Mouse (Mus musculus): ENCODE results near the gene Gnat1. TPM values are rescaled to one million over a fixed set of nuclear protein-coding genes. Genes with fewer than 3 reads are reported as not detected.

Gnat1 gene
- 1.3 and 2.7 TPM in 2 replicates for polyA plus RNA-seq (2015; fragmentation: Nextera tagmentation; extraction: Ambion mirVana)

DNA sequence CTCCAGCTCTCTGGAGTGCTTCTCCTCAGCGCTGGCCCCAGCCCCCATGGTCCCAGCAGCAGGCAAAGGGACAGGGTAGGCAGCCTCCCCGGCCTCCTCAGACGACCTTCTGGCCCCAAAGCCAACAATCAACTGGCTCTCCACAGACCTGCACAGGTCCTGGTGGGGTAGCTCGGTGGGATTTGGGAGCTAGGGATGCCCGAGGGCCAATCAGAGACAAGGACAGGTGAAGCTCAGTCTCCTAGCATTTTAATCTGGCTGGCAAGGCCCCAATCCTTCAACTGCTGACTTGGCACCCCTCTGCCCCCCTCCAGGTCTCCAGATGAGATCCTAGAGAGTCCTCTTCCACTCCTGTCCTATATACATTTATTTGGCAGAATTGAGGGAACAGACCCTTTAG is at the start of gene Gnat1:
Gene Gnat1 (minus strand): TSS at position 212 of the 400 bp plus-strand sequence.
- Histone ChIP-seq H3K9me3 (ENCODE audit: control insufficient read depth, low read length) (no peaks in the 10 kb centered on the region), H3K4me1 (ENCODE audit: control insufficient read depth, insufficient read depth, low read depth, low read length) (peaks cover 8% of the 10 kb centered on the region), H3K36me3 (ENCODE audit: control insufficient read depth, insufficient read depth, low read length) (peaks cover 17% of the 10 kb centered on the region; the same call in 1 of the 2 replicates), H3K4me3 (ENCODE audit: low read length) (no peak within 1 kb of the TSS), H3K4me2 (ENCODE audit: low read length) (no peak within 1 kb of the TSS), H3K9ac (ENCODE audit: low read depth, low read length) (peak within 1 kb of the TSS; percentile 17; the same call in 1 of the 2 replicates), H3K27me3 (replicated peaks; ENCODE audit: control insufficient read depth, insufficient read depth, low read length) (peaks cover 16% of the 10 kb centered on the region), H3K27ac (ENCODE audit: low read depth, low read length) (no peak within 1 kb of the TSS)
- 53% methylated on average over 5 of the region's 5 CpGs for WGBS
- no peak for ATAC-seq

- WGBS, result 65% methylated on average over 6 of the region's 6 CpGs
- H3K9me3 ChIP-seq (ENCODE audit: control insufficient read depth, low read length), result no peaks in the 10 kb centered on the region
- no peaks in the 10 kb centered on the region for H3K27me3 ChIP-seq (replicated peaks; ENCODE audit: control insufficient read depth, insufficient read depth, low read length)
- peaks cover 33% of the 10 kb centered on the region for H3K4me1 ChIP-seq (ENCODE audit: control insufficient read depth, insufficient read depth, low read depth, low read length)
- H3K36me3 ChIP-seq (ENCODE audit: control insufficient read depth, insufficient read depth, low read length), result no peaks in the 10 kb centered on the region
- H3K4me2 ChIP-seq (ENCODE audit: low read length), result no peak overlapping the region
- H3K27ac ChIP-seq (ENCODE audit: low read depth, low read length), result peak overlapping the region; percentile 37; the same call in 1 of the 2 replicates
- H3K4me3 ChIP-seq (ENCODE audit: low read length), result no peak overlapping the region
- no peak for ATAC-seq
- no peak overlapping the region for H3K9ac ChIP-seq (ENCODE audit: low read depth, low read length)
These were observed 49.6 kb upstream of the Gnat1 start for GRCm38 (mm10) chr9:107728919-107729670.

- Histone ChIP-seq H3K9me3 (ENCODE audit: control insufficient read depth, low read length) (no peaks in the 10 kb centered on the region), H3K4me1 (ENCODE audit: control insufficient read depth, insufficient read depth, low read depth, low read length) (peaks cover 49% of the 10 kb centered on the region), H3K4me2 (ENCODE audit: low read length) (no peak overlapping the region), H3K4me3 (ENCODE audit: low read length) (no peak overlapping the region), H3K36me3 (ENCODE audit: control insufficient read depth, insufficient read depth, low read length) (no peaks in the 10 kb centered on the region), H3K27me3 (replicated peaks; ENCODE audit: control insufficient read depth, insufficient read depth, low read length) (no peaks in the 10 kb centered on the region), H3K27ac (ENCODE audit: low read depth, low read length) (0 out of 2 replicates have a peak overlapping the region, but pooled peaks have one; percentile 15), H3K9ac (ENCODE audit: low read depth, low read length) (no peak overlapping the region)
- 52% methylated on average over 3 of the region's 3 CpGs for WGBS
- ATAC-seq, result no peak
These were observed 47.5 kb upstream of the Gnat1 start for GRCm38 (mm10) chr9:107727041-107727440.

DNA sequence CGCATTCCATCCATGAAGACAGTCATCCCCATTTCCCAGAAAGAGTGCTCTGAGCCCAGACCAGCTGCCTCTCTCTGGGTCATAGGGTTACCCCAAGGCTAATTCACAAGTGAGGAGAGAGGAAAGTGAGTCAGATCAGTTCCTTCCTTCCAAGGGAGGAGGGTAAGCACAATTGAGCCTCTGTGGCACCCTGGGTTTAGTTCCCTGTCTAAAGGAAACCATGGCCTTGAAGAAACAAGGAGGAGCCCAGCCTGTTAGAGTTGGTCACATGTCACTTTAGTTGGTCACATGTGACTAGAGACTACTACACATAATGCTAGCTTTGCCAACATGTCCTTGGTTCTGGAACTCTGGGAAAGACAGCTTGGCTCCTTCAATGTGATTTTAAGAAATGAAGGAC is 45.3 kb upstream of the Gnat1 start:
- H3K4me2 ChIP-seq (ENCODE audit: low read length), result no peak overlapping the region
- H3K9me3 ChIP-seq (ENCODE audit: control insufficient read depth, low read length), result no peaks in the 10 kb centered on the region
- no peak overlapping the region for H3K9ac ChIP-seq (ENCODE audit: low read depth, low read length)
- peaks cover 38% of the 10 kb centered on the region for H3K4me1 ChIP-seq (ENCODE audit: control insufficient read depth, insufficient read depth, low read depth, low read length)
- WGBS, result 100% methylated on average over 1 of the region's 1 CpGs
- ATAC-seq, result no peak
- H3K27me3 ChIP-seq (replicated peaks; ENCODE audit: control insufficient read depth, insufficient read depth, low read length), result no peaks in the 10 kb centered on the region
- H3K4me3 ChIP-seq (ENCODE audit: low read length), result no peak overlapping the region
- H3K36me3 ChIP-seq (ENCODE audit: control insufficient read depth, insufficient read depth, low read length), result no peaks in the 10 kb centered on the region
- no peak overlapping the region for H3K27ac ChIP-seq (ENCODE audit: low read depth, low read length)

- H3K36me3 ChIP-seq (ENCODE audit: control insufficient read depth, insufficient read depth, low read length), result no peaks in the 10 kb centered on the region
- peak overlapping the region; percentile 46; the same call in 1 of the 2 replicates for H3K27ac ChIP-seq (ENCODE audit: low read depth, low read length)
- H3K9me3 ChIP-seq (ENCODE audit: control insufficient read depth, low read length), result no peaks in the 10 kb centered on the region
- H3K9ac ChIP-seq (ENCODE audit: low read depth, low read length), result peak overlapping the region; percentile 37; the same call in 1 of the 2 replicates
- peak overlapping the region; percentile 18; the same call in 1 of the 2 replicates for H3K4me2 ChIP-seq (ENCODE audit: low read length)
- 9% methylated on average over 11 of the region's 11 CpGs for WGBS
- no peak overlapping the region for H3K4me3 ChIP-seq (ENCODE audit: low read length)
- H3K27me3 ChIP-seq (replicated peaks; ENCODE audit: control insufficient read depth, insufficient read depth, low read length), result no peaks in the 10 kb centered on the region
- peaks cover 30% of the 10 kb centered on the region for H3K4me1 ChIP-seq (ENCODE audit: control insufficient read depth, insufficient read depth, low read depth, low read length)
- ATAC-seq, result peak; percentile 64
These were observed 44.5 kb upstream of the Gnat1 start for GRCm38 (mm10) chr9:107723794-107724531.

DNA sequence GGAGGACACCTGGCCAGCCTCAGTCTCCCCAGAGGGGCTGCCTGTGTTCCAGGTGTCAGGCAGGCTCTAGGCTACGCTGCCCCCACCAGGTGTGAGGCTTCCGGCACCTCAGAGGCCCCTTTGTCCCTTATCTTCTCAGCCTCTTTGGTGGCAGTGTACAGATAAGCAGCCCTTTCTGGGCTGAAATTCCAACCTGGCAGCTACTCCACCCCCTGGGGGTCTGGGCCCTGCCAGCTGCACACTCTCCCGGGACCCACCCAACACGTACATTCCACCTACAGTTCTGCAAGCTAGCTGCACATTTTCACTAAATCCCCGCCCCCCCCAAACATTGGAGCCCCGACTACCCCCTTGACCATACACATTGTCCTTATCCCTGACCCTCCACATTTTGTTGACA is 43.8 kb upstream of the Gnat1 start:
- Histone ChIP-seq H3K4me1 (ENCODE audit: control insufficient read depth, insufficient read depth, low read depth, low read length) (peaks cover 26% of the 10 kb centered on the region), H3K27me3 (replicated peaks; ENCODE audit: control insufficient read depth, insufficient read depth, low read length) (no peaks in the 10 kb centered on the region), H3K36me3 (ENCODE audit: control insufficient read depth, insufficient read depth, low read length) (no peaks in the 10 kb centered on the region), H3K9me3 (ENCODE audit: control insufficient read depth, low read length) (no peaks in the 10 kb centered on the region), H3K4me2 (ENCODE audit: low read length) (peak overlapping the region; percentile 18; the same call in 1 of the 2 replicates), H3K9ac (ENCODE audit: low read depth, low read length) (peak overlapping the region; percentile 37), H3K4me3 (ENCODE audit: low read length) (no peak overlapping the region), H3K27ac (ENCODE audit: low read depth, low read length) (peak overlapping the region; percentile 46)
- WGBS, result 23% methylated on average over 6 of the region's 6 CpGs
- ATAC-seq, result peak; percentile 34

DNA sequence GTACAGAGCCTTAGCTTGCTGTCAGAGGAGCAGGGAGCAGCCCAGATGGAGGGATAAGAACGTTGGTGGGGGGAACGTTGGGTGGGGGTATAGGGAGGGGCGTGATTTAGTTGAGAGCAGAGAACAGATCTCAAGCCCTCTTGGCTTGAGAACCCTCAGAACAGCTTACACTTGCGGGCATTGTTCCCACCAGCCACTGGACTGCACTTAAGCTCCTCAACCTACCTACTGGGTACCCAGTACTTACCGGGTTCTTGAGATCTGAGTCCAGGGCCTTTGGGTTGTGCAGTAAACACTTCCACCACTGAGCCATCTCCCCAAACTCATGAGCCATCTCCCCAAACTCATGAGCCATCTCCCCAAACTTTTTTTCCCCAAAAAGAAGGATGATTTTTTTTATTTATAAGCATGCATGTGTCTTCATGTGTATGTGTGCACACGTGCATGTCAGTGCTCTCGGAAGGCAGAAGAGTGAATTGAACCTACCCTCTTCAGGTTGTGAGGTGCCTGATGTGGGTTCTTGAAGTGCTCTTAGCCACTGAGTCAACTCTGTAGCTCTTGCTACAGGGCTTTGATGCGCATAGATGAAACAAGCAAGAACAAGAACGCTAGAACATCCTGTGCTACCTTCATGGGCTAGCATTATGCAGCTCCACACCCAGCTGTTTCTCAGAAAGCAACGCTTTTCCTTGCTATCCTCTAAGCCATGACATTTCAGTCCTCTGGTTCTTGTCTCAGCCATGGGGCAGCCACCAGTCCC is 39.4 kb upstream of the Gnat1 start:
- Histone ChIP-seq H3K27me3 (replicated peaks; ENCODE audit: control insufficient read depth, insufficient read depth, low read length) (no peaks in the 10 kb centered on the region), H3K4me3 (ENCODE audit: low read length) (no peak overlapping the region), H3K9me3 (ENCODE audit: control insufficient read depth, low read length) (no peaks in the 10 kb centered on the region), H3K4me2 (ENCODE audit: low read length) (no peak overlapping the region), H3K27ac (ENCODE audit: low read depth, low read length) (no peak overlapping the region), H3K36me3 (ENCODE audit: control insufficient read depth, insufficient read depth, low read length) (no peaks in the 10 kb centered on the region), H3K4me1 (ENCODE audit: control insufficient read depth, insufficient read depth, low read depth, low read length) (peaks cover 25% of the 10 kb centered on the region), H3K9ac (ENCODE audit: low read depth, low read length) (no peak overlapping the region)
- 90% methylated on average over 10 of the region's 10 CpGs for WGBS
- no peak for ATAC-seq

DNA sequence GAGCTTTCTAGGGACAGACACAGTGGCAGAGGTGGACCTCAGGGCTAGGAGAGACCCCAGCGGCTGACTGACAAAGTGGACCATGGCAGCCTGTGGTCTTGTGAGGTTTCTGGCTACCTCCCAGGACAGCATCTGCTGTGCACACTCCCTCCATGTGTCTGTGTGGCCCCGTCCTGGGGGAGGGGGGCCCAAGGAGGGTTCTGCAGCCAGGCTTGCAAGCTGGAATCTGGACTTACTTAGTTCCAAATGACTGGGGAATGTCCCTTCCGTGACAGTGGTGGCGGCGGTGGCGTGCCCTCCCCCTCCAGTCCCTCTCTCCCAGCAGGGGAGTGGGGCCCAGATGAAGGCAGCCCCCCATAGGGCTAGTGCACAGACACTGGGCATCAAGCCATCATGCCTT is 37.4 kb upstream of the Gnat1 start:
- WGBS, result 37% methylated on average over 6 of the region's 6 CpGs

More for the DNA sequence above, 37.4 kb upstream of the Gnat1 start:
- H3K9ac ChIP-seq (ENCODE audit: low read depth, low read length), result no peak overlapping the region
- peaks cover 11% of the 10 kb centered on the region for H3K4me1 ChIP-seq (ENCODE audit: control insufficient read depth, insufficient read depth, low read depth, low read length)
- H3K27ac ChIP-seq (ENCODE audit: low read depth, low read length), result no peak overlapping the region; the same call in 1 of the 2 replicates
- no peak for ATAC-seq
- no peak overlapping the region for H3K4me2 ChIP-seq (ENCODE audit: low read length)
- H3K4me3 ChIP-seq (ENCODE audit: low read length), result no peak overlapping the region
- H3K36me3 ChIP-seq (ENCODE audit: control insufficient read depth, insufficient read depth, low read length), result no peaks in the 10 kb centered on the region
- no peaks in the 10 kb centered on the region for H3K27me3 ChIP-seq (replicated peaks; ENCODE audit: control insufficient read depth, insufficient read depth, low read length)
- no peaks in the 10 kb centered on the region for H3K9me3 ChIP-seq (ENCODE audit: control insufficient read depth, low read length)
